Mouse (Mus musculus) cerebellum, adult 2 months (tissue): ENCODE measurements around the gene Dip2a. TPM values are rescaled to one million over a fixed set of nuclear protein-coding genes. Genes with fewer than 3 reads are reported as not detected.
A peak's percentile ranks its signal among the peaks of the same experiment; 100 is the strongest.

Source experiments
- DNase-seq, 2 experiments: peaks; one replicate each; pipeline ENCODE4 v3.0.0; 2021
- H3K27ac ChIP-seq: fragments of 200-500 bp; 2 replicates; pipeline ENCODE4 v1.5.1; 2012; ENCODE audit warnings: low read length, control low read depth, inconsistent platforms; ENCODE audit not compliant: insufficient read depth
- H3K27me3 ChIP-seq: fragments of 200-500 bp; 2 replicates; pipeline ENCODE4 v1.6.1; 2012; ENCODE audit warnings: inconsistent platforms, mild to moderate bottlenecking, low read length, moderate library complexity; ENCODE audit not compliant: control insufficient read depth, insufficient read depth
- H3K4me1 ChIP-seq: fragments of 200-500 bp; 2 replicates; pipeline ENCODE4 v1.6.1; 2011; ENCODE audit warnings: low read length; ENCODE audit not compliant: control insufficient read depth, insufficient read depth
- H3K4me3 ChIP-seq: fragments of 200-500 bp; replicated peaks from 2 replicates; pipeline ENCODE3; 2011; ENCODE audit warnings: mild to moderate bottlenecking, low read depth, low read length, control low read depth; ENCODE audit not compliant: insufficient read depth
- CTCF ChIP-seq: fragments of 200-500 bp; IDR thresholded peaks from 2 replicates; pipeline ENCODE4 v1.5.1; 2011; ENCODE audit warnings: low read depth, mild to moderate bottlenecking, control low read depth, low read length, moderate library complexity, borderline replicate concordance; ENCODE audit not compliant: insufficient read depth
- POLR2A ChIP-seq: fragments of 200-500 bp; IDR thresholded peaks from 2 replicates; pipeline ENCODE4 v1.6.1; 2011; ENCODE audit warnings: low read length, control low read depth, borderline replicate concordance; ENCODE audit not compliant: insufficient read depth
- WGBS: fragments of 180-500 bp; shearing (Covaris S2); methylation state at CpG from one replicate; pipeline ENCODE4 v1.1.7; 2018; 5-methylcytosine and 5-hydroxymethylcytosine counted together
- polyA plus RNA-seq: library from polyadenylated mRNA; depleted of rRNA; stranded (reverse); fragments of >200 nt; gene quantifications from 2 replicates; pipeline ENCODE4 v1.2.3, GENCODE M21; 2012

Dip2a gene
- polyA plus RNA-seq, 1 experiment = 80.4 TPM

- no peaks in the 10 kb centered on the region for H3K27me3 ChIP-seq
- H3K4me1 ChIP-seq = no peaks in the 10 kb centered on the region
- TF ChIP-seq CTCF = no peak
- TF ChIP-seq POLR2A = no peak
- no peak overlapping the region for H3K27ac ChIP-seq
- no peak for DNase-seq
- no peak overlapping the region for H3K4me3 ChIP-seq
- WGBS = 80% methylated on average over 4 of the region's 4 CpGs
These were observed 105.7 kb downstream of the Dip2a start for GRCm38 (mm10) chr10:76239401-76239800.

GRCm38 (mm10) chr10:76237341-76238225, 107.5 kb downstream of the Dip2a start, which contains the start of gene Prmt2:
Gene Prmt2, minus strand, starts transcription at chr10:76237865.
- Histone ChIP-seq H3K27me3 (no peaks in the 10 kb centered on the region), H3K27ac (no peak within 1 kb of the TSS), H3K4me3 (peak within 1 kb of the TSS; percentile 95), H3K4me1 (no peaks in the 10 kb centered on the region)
- peak; percentile 51; the same call in 1 of the 2 replicates for TF ChIP-seq POLR2A
- TF ChIP-seq CTCF = peak; percentile 11; the same call in 1 of the 2 replicates
- WGBS = under 1% methylated on average over 47 of the region's 47 CpGs
- peak; percentile 87 to 88 for DNase-seq

- Histone ChIP-seq H3K4me3 (no peak overlapping the region), H3K27me3 (no peaks in the 10 kb centered on the region), H3K27ac (no peak overlapping the region), H3K4me1 (no peaks in the 10 kb centered on the region)
- WGBS = 88% methylated on average over 1 of the region's 1 CpGs
- no peak for DNase-seq
- TF ChIP-seq POLR2A = no peak
- no peak for TF ChIP-seq CTCF
These were observed 115.5 kb downstream of the Dip2a start for GRCm38 (mm10) chr10:76229627-76230026.

- Histone ChIP-seq H3K4me1 (no peaks in the 10 kb centered on the region), H3K4me3 (no peak overlapping the region), H3K27me3 (no peaks in the 10 kb centered on the region), H3K27ac (no peak overlapping the region)
- TF ChIP-seq POLR2A = no peak
- 96% methylated on average over 11 of the region's 11 CpGs for WGBS
- no peak for DNase-seq
These were observed 119.1 kb downstream of the Dip2a start for GRCm38 (mm10) chr10:76225944-76226343.

GRCm38 (mm10) chr10:76218240-76218639, 126.9 kb downstream of the Dip2a start:
- H3K4me1 ChIP-seq = no peaks in the 10 kb centered on the region
- H3K27me3 ChIP-seq = no peaks in the 10 kb centered on the region

GRCm38 (mm10) chr10:76217056-76217455, 128.0 kb downstream of the Dip2a start:
- H3K4me1 ChIP-seq = no peaks in the 10 kb centered on the region
- no peak overlapping the region for H3K27ac ChIP-seq
- 96% methylated on average over 17 of the region's 17 CpGs for WGBS
- TF ChIP-seq CTCF = no peak
- no peak for TF ChIP-seq POLR2A
- DNase-seq = no peak
- H3K4me3 ChIP-seq = no peak overlapping the region
- no peaks in the 10 kb centered on the region for H3K27me3 ChIP-seq

More at GRCm38 (mm10) chr10:76218240-76218639, 126.9 kb downstream of the Dip2a start:
- Histone ChIP-seq H3K27ac (no peak overlapping the region), H3K4me3 (no peak overlapping the region)
- 72% methylated on average over 9 of the region's 9 CpGs for WGBS
- no peak for DNase-seq
- TF ChIP-seq CTCF (no peak), POLR2A (no peak)

GRCm38 (mm10) chr10:76214161-76214560, 130.9 kb downstream of the Dip2a start:
- WGBS = 91% methylated on average over 4 of the region's 4 CpGs
- Histone ChIP-seq H3K4me3 (no peak overlapping the region), H3K4me1 (no peaks in the 10 kb centered on the region; the same call in 1 of the 2 replicates), H3K27ac (no peak overlapping the region), H3K27me3 (no peaks in the 10 kb centered on the region)
- no peak for DNase-seq
- TF ChIP-seq CTCF (no peak), POLR2A (no peak)

GRCm38 (mm10) chr10:76212121-76212520, 133.0 kb downstream of the Dip2a start:
- no peaks in the 10 kb centered on the region; the same call in 1 of the 2 replicates for H3K4me1 ChIP-seq
- WGBS = 94% methylated on average over 6 of the region's 6 CpGs
- H3K4me3 ChIP-seq = no peak overlapping the region
- H3K27ac ChIP-seq = no peak overlapping the region
- DNase-seq = no peak
- H3K27me3 ChIP-seq = no peaks in the 10 kb centered on the region
- TF ChIP-seq POLR2A (no peak), CTCF (no peak)
